Mouse (Mus musculus) thymus, postnatal 25 days (tissue): Measurements from ENCODE around the gene Pltp.

Experiments
- DNase-seq: peaks from one replicate; pipeline ENCODE4 v3.0.0; 2022

The Pltp gene

GRCm38 (mm10) chr2:164857101-164857821 lies at the start of gene Pltp:
Gene Pltp, minus strand, starts transcription at chr2:164857711.
- peak; percentile 26 for DNase-seq

GRCm38 (mm10) chr2:164906071-164906470 lies 48.6 kb upstream of the Pltp start:
- no peak for DNase-seq

GRCm38 (mm10) chr2:164903496-164903895 lies 46.0 kb upstream of the Pltp start:
- DNase-seq = no peak

- no peak for DNase-seq
Observed at GRCm38 (mm10) chr2:164901380-164901779, 43.9 kb upstream of the Pltp start.

- DNase-seq = peak; percentile 49
Observed at GRCm38 (mm10) chr2:164899723-164900459, 42.4 kb upstream of the Pltp start.

- no peak for DNase-seq
Observed at GRCm38 (mm10) chr2:164899034-164899433, 41.5 kb upstream of the Pltp start.

- peak; percentile 38 for DNase-seq
Observed at GRCm38 (mm10) chr2:164898008-164898407, 40.5 kb upstream of the Pltp start.

- DNase-seq = no peak
Observed at GRCm38 (mm10) chr2:164895885-164896284, 38.4 kb upstream of the Pltp start.

- no peak for DNase-seq
Observed at GRCm38 (mm10) chr2:164894644-164895043, 37.1 kb upstream of the Pltp start.

- no peak for DNase-seq
Observed at GRCm38 (mm10) chr2:164894048-164894447, 36.5 kb upstream of the Pltp start.

- no peak for DNase-seq
Observed at GRCm38 (mm10) chr2:164892696-164893216, 35.2 kb upstream of the Pltp start.

- no peak for DNase-seq
Observed at GRCm38 (mm10) chr2:164891908-164892695, 34.6 kb upstream of the Pltp start.

- no peak for DNase-seq
Observed at GRCm38 (mm10) chr2:164891056-164891834, 33.7 kb upstream of the Pltp start.

- no peak for DNase-seq
Observed at GRCm38 (mm10) chr2:164890411-164891049, 33.0 kb upstream of the Pltp start.

- DNase-seq = no peak
Observed at GRCm38 (mm10) chr2:164889960-164890359, 32.4 kb upstream of the Pltp start.

- DNase-seq = no peak
Observed at GRCm38 (mm10) chr2:164888996-164889395, 31.5 kb upstream of the Pltp start.

- no peak for DNase-seq
Observed at GRCm38 (mm10) chr2:164886617-164887016, 29.1 kb upstream of the Pltp start.

GRCm38 (mm10) chr2:164885788-164886187 lies 28.3 kb upstream of the Pltp start:
- no peak for DNase-seq

- DNase-seq = no peak
Observed at GRCm38 (mm10) chr2:164882619-164883018, 25.1 kb upstream of the Pltp start.

- DNase-seq = peak; percentile 95
Observed at GRCm38 (mm10) chr2:164879568-164880277, 22.2 kb upstream of the Pltp start.

- peak; percentile 95 for DNase-seq
Observed at GRCm38 (mm10) chr2:164879228-164879567, 21.7 kb upstream of the Pltp start, which contains the start of gene Pcif1. Gene Pcif1, plus strand, starts transcription at chr2:164879304.
